Mouse (Mus musculus): ENCODE measurements around the gene Bcat1. TPM values are rescaled to one million over a fixed set of nuclear protein-coding genes. Genes with fewer than 3 reads are reported as not detected.

Bcat1 gene
- polyA plus RNA-seq, 1 experiment: 141 TPM

- H3K9me3 ChIP-seq (replicated peaks; ENCODE audit: control insufficient read depth, insufficient read depth, low read length, poor library complexity, severe bottlenecking): peaks cover 20% of the 10 kb centered on the region
- H3K9ac ChIP-seq (ENCODE audit: low read depth, poor library complexity, severe bottlenecking): no peak overlapping the region
- H3K4me1 ChIP-seq (ENCODE audit: control insufficient read depth, insufficient read depth, low read length): no peaks in the 10 kb centered on the region
- H3K36me3 ChIP-seq (ENCODE audit: control insufficient read depth, insufficient read depth, low read length, poor library complexity, severe bottlenecking): peaks cover 59% of the 10 kb centered on the region
- TF ChIP-seq POLR2A (IDR thresholded peaks at IDR 0.05; ENCODE audit: insufficient read depth, low read length) (no peak), CTCF (IDR thresholded peaks at IDR 0.05; ENCODE audit: low read depth, low read length) (no peak), EP300 (IDR thresholded peaks at IDR 0.05; ENCODE audit: insufficient read depth, low read depth, low read length) (no peak)
- H3K27ac ChIP-seq (ENCODE audit: insufficient read depth, low read length): no peak overlapping the region
- no peaks in the 10 kb centered on the region for H3K27me3 ChIP-seq (ENCODE audit: control insufficient read depth, insufficient read depth, low read length, poor library complexity, severe bottlenecking)
- no peak overlapping the region for H3K4me3 ChIP-seq (ENCODE audit: low read depth, low read length)
These were observed 45.4 kb downstream of the Bcat1 start for GRCm38 (mm10) chr6:145030587-145030986.

- H3K27me3 ChIP-seq (ENCODE audit: control insufficient read depth, insufficient read depth, low read length, poor library complexity, severe bottlenecking): no peaks in the 10 kb centered on the region
- TF ChIP-seq CTCF (IDR thresholded peaks at IDR 0.05; ENCODE audit: low read depth, low read length) (no peak), POLR2A (IDR thresholded peaks at IDR 0.05; ENCODE audit: insufficient read depth, low read length) (no peak), EP300 (IDR thresholded peaks at IDR 0.05; ENCODE audit: insufficient read depth, low read depth, low read length) (no peak)
- H3K9ac ChIP-seq (ENCODE audit: low read depth, poor library complexity, severe bottlenecking): no peak overlapping the region
- H3K4me1 ChIP-seq (ENCODE audit: control insufficient read depth, insufficient read depth, low read length): no peaks in the 10 kb centered on the region
- no peak overlapping the region for H3K4me3 ChIP-seq (ENCODE audit: low read depth, low read length)
- H3K36me3 ChIP-seq (ENCODE audit: control insufficient read depth, insufficient read depth, low read length, poor library complexity, severe bottlenecking): peaks cover 53% of the 10 kb centered on the region
- H3K9me3 ChIP-seq (replicated peaks; ENCODE audit: control insufficient read depth, insufficient read depth, low read length, poor library complexity, severe bottlenecking): peaks cover 22% of the 10 kb centered on the region
- no peak overlapping the region for H3K27ac ChIP-seq (ENCODE audit: insufficient read depth, low read length)
These were observed 52.0 kb downstream of the Bcat1 start for GRCm38 (mm10) chr6:145023990-145024389.

- peak; percentile 72 for TF ChIP-seq CTCF (IDR thresholded peaks at IDR 0.05; ENCODE audit: low read depth, low read length)
- TF ChIP-seq POLR2A (IDR thresholded peaks at IDR 0.05; ENCODE audit: insufficient read depth, low read length): no peak
These were observed 52.8 kb downstream of the Bcat1 start for GRCm38 (mm10) chr6:145022966-145023725.

GRCm38 (mm10) chr6:145022349-145022748 lies 53.6 kb downstream of the Bcat1 start:
- TF ChIP-seq POLR2A (IDR thresholded peaks at IDR 0.05; ENCODE audit: insufficient read depth, low read length) (no peak), CTCF (IDR thresholded peaks at IDR 0.05; ENCODE audit: low read depth, low read length) (no peak), EP300 (IDR thresholded peaks at IDR 0.05; ENCODE audit: insufficient read depth, low read depth, low read length) (no peak)
- Histone ChIP-seq H3K27me3 (ENCODE audit: control insufficient read depth, insufficient read depth, low read length, poor library complexity, severe bottlenecking) (no peaks in the 10 kb centered on the region), H3K4me3 (ENCODE audit: low read depth, low read length) (no peak overlapping the region), H3K4me1 (ENCODE audit: control insufficient read depth, insufficient read depth, low read length) (no peaks in the 10 kb centered on the region), H3K36me3 (ENCODE audit: control insufficient read depth, insufficient read depth, low read length, poor library complexity, severe bottlenecking) (peaks cover 52% of the 10 kb centered on the region), H3K27ac (ENCODE audit: insufficient read depth, low read length) (no peak overlapping the region), H3K9me3 (replicated peaks; ENCODE audit: control insufficient read depth, insufficient read depth, low read length, poor library complexity, severe bottlenecking) (peaks cover 11% of the 10 kb centered on the region), H3K9ac (ENCODE audit: low read depth, poor library complexity, severe bottlenecking) (no peak overlapping the region)

More at GRCm38 (mm10) chr6:145022966-145023725, 52.8 kb downstream of the Bcat1 start:
- Histone ChIP-seq H3K27ac (ENCODE audit: insufficient read depth, low read length) (no peak overlapping the region), H3K4me3 (ENCODE audit: low read depth, low read length) (no peak overlapping the region), H3K36me3 (ENCODE audit: control insufficient read depth, insufficient read depth, low read length, poor library complexity, severe bottlenecking) (peaks cover 50% of the 10 kb centered on the region), H3K4me1 (ENCODE audit: control insufficient read depth, insufficient read depth, low read length) (no peaks in the 10 kb centered on the region), H3K9ac (ENCODE audit: low read depth, poor library complexity, severe bottlenecking) (no peak overlapping the region), H3K9me3 (replicated peaks; ENCODE audit: control insufficient read depth, insufficient read depth, low read length, poor library complexity, severe bottlenecking) (peaks cover 14% of the 10 kb centered on the region), H3K27me3 (ENCODE audit: control insufficient read depth, insufficient read depth, low read length, poor library complexity, severe bottlenecking) (no peaks in the 10 kb centered on the region)

GRCm38 (mm10) chr6:145020553-145020952 lies 55.4 kb downstream of the Bcat1 start:
- H3K36me3 ChIP-seq (ENCODE audit: control insufficient read depth, insufficient read depth, low read length, poor library complexity, severe bottlenecking): peaks cover 46% of the 10 kb centered on the region
- H3K4me3 ChIP-seq (ENCODE audit: low read depth, low read length): no peak overlapping the region
- H3K27ac ChIP-seq (ENCODE audit: insufficient read depth, low read length): no peak overlapping the region
- no peaks in the 10 kb centered on the region for H3K4me1 ChIP-seq (ENCODE audit: control insufficient read depth, insufficient read depth, low read length)
- H3K9me3 ChIP-seq (replicated peaks; ENCODE audit: control insufficient read depth, insufficient read depth, low read length, poor library complexity, severe bottlenecking): peaks cover 2% of the 10 kb centered on the region
- no peak for TF ChIP-seq CTCF (IDR thresholded peaks at IDR 0.05; ENCODE audit: low read depth, low read length)
- no peak overlapping the region for H3K9ac ChIP-seq (ENCODE audit: low read depth, poor library complexity, severe bottlenecking)
- no peaks in the 10 kb centered on the region for H3K27me3 ChIP-seq (ENCODE audit: control insufficient read depth, insufficient read depth, low read length, poor library complexity, severe bottlenecking)

GRCm38 (mm10) chr6:145018295-145018694 lies 57.7 kb downstream of the Bcat1 start:
- H3K36me3 ChIP-seq (ENCODE audit: control insufficient read depth, insufficient read depth, low read length, poor library complexity, severe bottlenecking): peaks cover 44% of the 10 kb centered on the region
- no peaks in the 10 kb centered on the region for H3K4me1 ChIP-seq (ENCODE audit: control insufficient read depth, insufficient read depth, low read length)
- no peaks in the 10 kb centered on the region; the same call in 1 of the 2 replicates for H3K9me3 ChIP-seq (replicated peaks; ENCODE audit: control insufficient read depth, insufficient read depth, low read length, poor library complexity, severe bottlenecking)
- no peak overlapping the region for H3K4me3 ChIP-seq (ENCODE audit: low read depth, low read length)
- no peak overlapping the region for H3K27ac ChIP-seq (ENCODE audit: insufficient read depth, low read length)
- H3K9ac ChIP-seq (ENCODE audit: low read depth, poor library complexity, severe bottlenecking): no peak overlapping the region
- H3K27me3 ChIP-seq (ENCODE audit: control insufficient read depth, insufficient read depth, low read length, poor library complexity, severe bottlenecking): no peaks in the 10 kb centered on the region
- TF ChIP-seq POLR2A (IDR thresholded peaks at IDR 0.05; ENCODE audit: insufficient read depth, low read length) (no peak), CTCF (IDR thresholded peaks at IDR 0.05; ENCODE audit: low read depth, low read length) (no peak), EP300 (IDR thresholded peaks at IDR 0.05; ENCODE audit: insufficient read depth, low read depth, low read length) (no peak)

Data from ES-Bruce4 (cell line).